Mouse (Mus musculus): ENCODE results near the gene Vsx1.

The Vsx1 gene

GRCm38 (mm10) chr2:150667820-150668766 lies 21.1 kb downstream of the Vsx1 start, which contains the start of gene Acss1:
Gene Acss1, minus strand, starts transcription at chr2:150668500.
- no peak for DNase-seq (ENCODE audit: low spot score)

GRCm38 (mm10) chr2:150667065-150667819 lies 21.9 kb downstream of the Vsx1 start:
- DNase-seq (ENCODE audit: low spot score): no peak

- DNase-seq (ENCODE audit: low spot score): no peak
These were observed 22.5 kb downstream of the Vsx1 start for GRCm38 (mm10) chr2:150666723-150667064.

GRCm38 (mm10) chr2:150665534-150666451 lies 23.4 kb downstream of the Vsx1 start:
- DNase-seq (ENCODE audit: low spot score): no peak

GRCm38 (mm10) chr2:150665006-150665405 lies 24.2 kb downstream of the Vsx1 start:
- DNase-seq (ENCODE audit: low spot score): no peak

- no peak for DNase-seq (ENCODE audit: low spot score)
These were observed 24.8 kb downstream of the Vsx1 start for GRCm38 (mm10) chr2:150664152-150664920.

- no peak for DNase-seq (ENCODE audit: low spot score)
These were observed 25.9 kb downstream of the Vsx1 start for GRCm38 (mm10) chr2:150663255-150663654.

- no peak for DNase-seq (ENCODE audit: low spot score)
These were observed 27.2 kb downstream of the Vsx1 start for GRCm38 (mm10) chr2:150662007-150662406.

- DNase-seq (ENCODE audit: low spot score): no peak
These were observed 28.3 kb downstream of the Vsx1 start for GRCm38 (mm10) chr2:150660668-150661451.

- DNase-seq (ENCODE audit: low spot score): no peak
These were observed 29.1 kb downstream of the Vsx1 start for GRCm38 (mm10) chr2:150660049-150660448.

- DNase-seq (ENCODE audit: low spot score): no peak
These were observed 32.0 kb downstream of the Vsx1 start for GRCm38 (mm10) chr2:150656975-150657768.

GRCm38 (mm10) chr2:150656112-150656511 lies 33.0 kb downstream of the Vsx1 start:
- no peak for DNase-seq (ENCODE audit: low spot score)

- no peak for DNase-seq (ENCODE audit: low spot score)
These were observed 33.9 kb downstream of the Vsx1 start for GRCm38 (mm10) chr2:150655290-150655689.

- DNase-seq (ENCODE audit: low spot score): no peak
These were observed 34.3 kb downstream of the Vsx1 start for GRCm38 (mm10) chr2:150654814-150655213.

GRCm38 (mm10) chr2:150651366-150651765 lies 37.8 kb downstream of the Vsx1 start:
- DNase-seq (ENCODE audit: low spot score): no peak

- DNase-seq (ENCODE audit: low spot score): no peak
These were observed 38.6 kb downstream of the Vsx1 start for GRCm38 (mm10) chr2:150650511-150651074.

- no peak for DNase-seq (ENCODE audit: low spot score)
These were observed 40.8 kb downstream of the Vsx1 start for GRCm38 (mm10) chr2:150648300-150648895.

- no peak for DNase-seq (ENCODE audit: low spot score)
These were observed 41.4 kb downstream of the Vsx1 start for GRCm38 (mm10) chr2:150647681-150648299.
